Mouse (Mus musculus) embryonic fibroblast, embryonic 13.5 days (primary cell): ENCODE results near the gene Aox4. TPM values are rescaled to one million over a fixed set of nuclear protein-coding genes. Genes with fewer than 3 reads are reported as not detected.

Experiments used
- H3K27ac ChIP-seq: 2 replicates; pipeline ENCODE4 v1.5.1; 2012; ENCODE audit warnings: low read length, control low read depth, inconsistent platforms; ENCODE audit not compliant: insufficient read depth
- H3K4me1 ChIP-seq: 2 replicates; pipeline ENCODE4 v1.6.1; 2011; ENCODE audit warnings: low read length; ENCODE audit not compliant: control insufficient read depth, insufficient read depth
- H3K4me3 ChIP-seq: 2 replicates; pipeline ENCODE4 v1.5.1; 2011; ENCODE audit warnings: mild to moderate bottlenecking, control low read depth, low read length; ENCODE audit not compliant: insufficient read depth
- CTCF ChIP-seq: IDR thresholded peaks from 2 replicates; pipeline ENCODE4 v1.5.1; 2011; ENCODE audit warnings: mild to moderate bottlenecking, control low read depth, low read length, moderate library complexity, borderline replicate concordance; ENCODE audit not compliant: insufficient read depth
- POLR2A ChIP-seq: IDR thresholded peaks from 2 replicates; pipeline ENCODE4 v1.6.1; 2011; ENCODE audit warnings: low read depth, mild to moderate bottlenecking, control low read depth, low read length, moderate library complexity
- polyA plus RNA-seq: library from polyadenylated mRNA; stranded (reverse); fragments of >200 nt; gene quantifications from 2 replicates; pipeline ENCODE4 v1.2.4, GENCODE M21; 2011; ENCODE audit warnings: low read depth; ENCODE audit not compliant: missing spikeins, insufficient read length

Gene Aox4
- polyA plus RNA-seq, 1 experiment, result not detected

DNA sequence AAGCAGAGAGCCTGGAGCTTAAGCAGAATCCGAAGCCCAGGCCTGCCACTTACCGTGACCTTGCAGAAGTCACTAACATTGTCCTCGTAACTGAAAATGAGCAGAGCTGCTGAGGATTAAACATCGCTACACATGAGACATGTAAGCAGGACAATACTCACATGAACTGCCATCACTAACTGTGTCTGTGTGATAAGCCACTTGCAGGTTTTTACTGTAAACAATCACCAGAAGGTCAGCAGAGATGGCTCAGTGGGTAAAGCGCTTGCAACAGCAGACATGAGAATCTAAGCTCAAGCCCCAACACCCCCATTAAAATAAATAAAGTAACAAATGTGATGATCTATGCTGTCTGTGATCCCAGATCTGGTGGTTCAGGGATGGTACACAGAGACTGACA is 28.2 kb downstream of the Aox4 start:
- Histone ChIP-seq H3K4me1 (peaks cover 2% of the 10 kb centered on the region; the same call in 1 of the 2 replicates), H3K4me3 (no peak overlapping the region), H3K27ac (no peak overlapping the region)
- TF ChIP-seq CTCF (no peak), POLR2A (no peak)

- TF ChIP-seq CTCF, result no peak
- TF ChIP-seq POLR2A, result no peak
- no peak overlapping the region for H3K27ac ChIP-seq
- peaks cover 2% of the 10 kb centered on the region; the same call in 1 of the 2 replicates for H3K4me1 ChIP-seq
- no peak overlapping the region for H3K4me3 ChIP-seq
These were observed 28.8 kb downstream of the Aox4 start for GRCm38 (mm10) chr1:58238961-58239360.

GRCm38 (mm10) chr1:58240347-58240746 is 30.1 kb downstream of the Aox4 start:
- peaks cover 2% of the 10 kb centered on the region; the same call in 1 of the 2 replicates for H3K4me1 ChIP-seq
- H3K4me3 ChIP-seq, result no peak overlapping the region
- TF ChIP-seq POLR2A (no peak), CTCF (no peak)
- H3K27ac ChIP-seq, result no peak overlapping the region

DNA sequence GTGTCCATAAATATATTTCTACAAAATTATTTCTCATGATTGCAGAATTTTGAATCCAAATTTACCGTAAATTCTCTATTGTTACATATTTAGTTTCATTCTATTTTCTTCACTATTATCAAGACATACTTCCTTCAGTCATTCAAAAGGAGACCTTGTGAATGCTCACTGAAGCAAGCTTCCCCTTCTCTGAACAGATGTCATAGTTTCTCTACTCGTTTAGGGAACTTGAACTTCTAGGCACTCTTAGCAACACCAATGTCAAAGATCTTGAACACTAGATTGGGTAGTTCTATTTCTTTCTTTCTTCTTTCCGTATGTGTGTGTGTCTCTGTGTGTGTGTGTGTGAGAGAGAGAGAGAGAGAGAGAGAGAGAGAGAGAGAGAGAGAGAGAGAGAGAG is 34.3 kb downstream of the Aox4 start:
- no peak overlapping the region for H3K27ac ChIP-seq
- TF ChIP-seq POLR2A (no peak), CTCF (no peak)
- no peak overlapping the region for H3K4me3 ChIP-seq
- H3K4me1 ChIP-seq, result no peaks in the 10 kb centered on the region

DNA sequence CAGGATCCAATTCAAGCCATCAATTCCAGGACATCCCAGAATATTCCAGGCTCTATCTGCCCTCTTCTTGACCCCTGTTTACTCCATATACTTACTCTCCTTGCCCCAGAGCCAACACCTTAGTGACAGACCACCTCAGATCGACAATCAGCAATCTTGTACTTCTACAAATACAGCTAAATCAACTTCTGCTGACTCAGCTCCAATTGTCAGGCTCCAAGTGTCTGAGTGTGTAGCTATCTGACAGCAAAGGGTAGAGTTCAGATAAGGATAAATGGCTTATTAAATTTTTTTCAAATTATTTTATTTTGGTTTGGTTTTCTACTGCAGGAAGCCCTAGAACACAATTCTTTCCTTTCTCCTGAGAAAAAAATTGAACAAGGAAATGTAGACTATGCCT is 38.3 kb downstream of the Aox4 start:
- H3K27ac ChIP-seq, result no peak overlapping the region
- H3K4me3 ChIP-seq, result no peak overlapping the region
- TF ChIP-seq CTCF, result no peak
- TF ChIP-seq POLR2A, result no peak
- no peaks in the 10 kb centered on the region for H3K4me1 ChIP-seq

DNA sequence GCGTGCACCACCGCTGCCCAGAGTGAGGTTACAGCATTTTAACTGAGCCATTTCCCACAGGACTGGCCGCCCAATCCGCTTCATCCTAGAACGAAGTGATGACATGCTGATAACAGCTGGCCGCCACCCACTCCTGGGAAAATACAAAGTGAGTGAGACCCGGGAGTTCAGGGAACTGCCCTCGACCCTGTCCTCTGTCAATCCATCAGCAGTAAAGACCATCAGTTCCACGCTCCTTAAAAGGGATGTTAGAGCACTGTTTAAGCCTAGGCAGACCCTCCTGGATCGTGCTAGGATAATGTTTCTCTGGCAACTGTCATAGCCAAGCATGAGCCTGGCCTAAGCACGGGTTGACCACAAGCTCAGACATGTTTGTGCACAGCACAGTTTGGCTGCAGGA is 43.3 kb downstream of the Aox4 start:
- no peak overlapping the region for H3K27ac ChIP-seq
- no peak overlapping the region for H3K4me3 ChIP-seq
- H3K4me1 ChIP-seq, result no peaks in the 10 kb centered on the region
- no peak for TF ChIP-seq CTCF
- no peak for TF ChIP-seq POLR2A

DNA sequence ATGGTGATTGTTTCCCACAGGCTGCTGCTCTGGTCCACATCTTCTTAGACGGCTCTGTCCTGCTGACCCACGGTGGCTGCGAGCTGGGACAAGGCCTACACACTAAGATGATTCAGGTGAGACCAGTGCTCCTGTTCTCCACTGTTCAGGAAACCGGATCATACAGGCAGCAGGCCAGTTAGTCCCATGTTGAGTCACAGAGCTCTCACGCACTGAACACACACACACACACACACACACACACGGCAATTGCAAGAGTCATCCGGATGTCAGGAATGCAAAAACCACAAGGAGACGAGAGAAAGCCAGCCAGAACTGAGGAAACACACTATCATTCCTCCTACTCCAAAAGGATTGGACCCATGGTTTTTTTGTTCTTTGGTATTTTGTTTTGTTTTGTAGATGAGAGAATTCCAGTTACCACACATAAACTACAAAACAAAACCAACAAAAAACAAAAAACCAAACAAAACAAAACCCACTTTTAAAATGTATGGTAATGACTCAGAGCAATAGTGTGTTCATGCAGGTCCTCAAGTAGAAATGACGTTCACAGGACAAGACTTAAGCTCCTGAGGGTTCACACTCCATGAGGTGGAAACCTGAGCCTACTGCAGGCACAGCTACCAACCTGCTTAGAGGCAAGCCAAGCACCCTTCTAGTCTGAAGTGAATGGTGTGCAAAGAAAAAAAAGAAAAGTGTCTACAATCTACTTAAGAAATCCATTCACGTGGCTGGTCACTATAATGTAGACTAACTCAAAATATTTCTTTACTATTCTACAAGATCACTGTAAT is 47.2 kb downstream of the Aox4 start:
- no peak for TF ChIP-seq CTCF
- TF ChIP-seq POLR2A, result no peak
- no peaks in the 10 kb centered on the region for H3K4me1 ChIP-seq
- H3K4me3 ChIP-seq, result no peak overlapping the region
- no peak overlapping the region for H3K27ac ChIP-seq

DNA sequence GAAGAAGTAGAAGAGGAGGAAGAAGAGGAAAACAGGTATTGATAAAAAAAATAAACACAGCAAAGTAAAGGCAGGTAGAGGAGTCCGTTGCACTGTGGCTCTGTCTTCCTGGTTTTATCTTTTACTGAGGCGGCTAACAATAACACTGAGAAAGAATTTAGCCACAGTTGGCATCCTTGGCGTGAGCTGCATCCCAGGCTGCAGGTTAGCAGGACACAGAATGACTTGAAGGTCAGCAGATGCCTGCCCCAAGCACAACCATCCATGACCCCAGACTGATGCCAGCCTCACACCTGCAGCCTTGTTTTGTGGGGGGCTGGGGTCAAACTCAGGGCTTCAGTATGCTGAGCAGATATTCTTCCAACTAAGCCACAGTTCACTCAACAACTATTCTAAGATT is 50.1 kb downstream of the Aox4 start:
- TF ChIP-seq POLR2A (no peak), CTCF (no peak)
- no peaks in the 10 kb centered on the region for H3K4me1 ChIP-seq
- H3K4me3 ChIP-seq, result no peak overlapping the region
- no peak overlapping the region for H3K27ac ChIP-seq

DNA sequence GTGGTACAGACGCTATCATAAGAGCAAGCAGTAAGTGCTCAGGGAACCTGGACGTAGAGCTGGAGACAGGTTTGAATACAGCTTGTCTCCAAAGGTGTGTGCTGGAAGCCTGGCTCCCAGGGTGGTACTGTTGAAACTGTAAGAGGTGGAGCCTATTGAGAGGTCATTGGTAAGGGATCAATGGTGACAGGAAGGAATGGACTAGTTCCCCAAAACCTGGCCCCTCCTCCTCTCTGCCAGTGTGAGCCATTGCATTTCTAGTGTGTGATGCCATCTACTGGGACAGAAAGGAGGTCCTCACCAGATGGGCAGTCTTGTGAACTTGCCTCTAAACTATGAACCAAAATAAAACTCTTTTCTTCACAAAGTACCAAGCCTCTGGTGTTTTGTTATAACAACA is 58.0 kb downstream of the Aox4 start:
- TF ChIP-seq CTCF, result no peak
- H3K4me3 ChIP-seq, result no peak overlapping the region
- no peaks in the 10 kb centered on the region for H3K4me1 ChIP-seq
- H3K27ac ChIP-seq, result no peak overlapping the region

DNA sequence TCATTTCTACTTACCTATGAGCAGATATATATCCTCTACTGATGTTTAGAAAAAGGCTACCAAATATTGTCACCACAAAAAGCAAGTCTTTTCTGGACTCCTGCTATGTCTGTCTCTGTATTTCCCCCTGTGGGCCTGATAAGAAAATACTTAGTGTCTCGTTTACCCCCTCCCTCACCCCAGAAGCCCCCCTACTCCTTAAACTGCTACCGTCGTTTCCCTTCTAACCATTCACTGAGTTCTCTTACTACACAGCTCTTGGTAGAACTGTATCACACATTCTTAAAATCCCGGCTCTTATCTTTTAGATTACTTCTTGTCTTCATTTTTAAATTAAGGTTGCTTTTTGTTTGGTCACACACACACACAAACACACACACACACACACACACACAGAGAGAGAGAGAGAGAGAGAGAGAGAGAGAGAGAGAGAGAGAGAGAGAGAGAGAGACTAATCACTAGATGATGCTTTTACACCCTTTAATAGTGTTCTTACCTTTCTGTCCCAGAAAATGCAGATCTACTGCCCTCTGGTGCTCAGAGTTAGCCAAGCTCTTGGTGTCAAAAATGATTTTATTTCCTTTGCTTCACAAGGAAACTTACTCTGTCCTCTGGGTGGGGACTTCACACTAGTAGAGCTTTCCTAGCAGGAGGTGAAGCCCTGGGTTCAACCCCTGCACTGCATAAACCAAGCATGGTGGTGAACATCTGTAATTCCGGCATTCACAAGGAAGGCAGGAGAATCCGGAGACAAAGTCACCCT is 60.8 kb downstream of the Aox4 start:
- Histone ChIP-seq H3K4me3 (no peak overlapping the region), H3K27ac (no peak overlapping the region), H3K4me1 (no peaks in the 10 kb centered on the region)
- TF ChIP-seq CTCF (no peak), POLR2A (no peak)

- Histone ChIP-seq H3K4me1 (no peaks in the 10 kb centered on the region), H3K4me3 (no peak overlapping the region), H3K27ac (no peak overlapping the region)
- no peak for TF ChIP-seq POLR2A
- no peak for TF ChIP-seq CTCF
These were observed 65.7 kb downstream of the Aox4 start for GRCm38 (mm10) chr1:58275879-58276278.
